ENCODE assay signal across 21 mouse cellular contexts in genomic region chr9:68084966-68085365, GRCm38 (mm10).
"Had no signal": no experiment of that assay in that cellular context is flagged by ENCODE, and none has a peak within 500 bp of the region (broad histone marks: within the 10 kb centered on the region; RNA-seq: fewer than 3 reads in every experiment).

No protein-coding gene starts in this region.

- DNase-seq: kidney, adult 9 months; kidney, postnatal 14 days; kidney, postnatal 4 days; left cerebral cortex, postnatal 4 days; liver, postnatal 0 days; lung, postnatal 10 days; lung, postnatal 36 days; right cerebral cortex, adult 18-20 months; right cerebral cortex, postnatal 14 days; right cerebral cortex, postnatal 4 days; thymus, postnatal 25 days had no signal

- H3K9me3 ChIP-seq: limb, embryonic 12.5 days; limb, embryonic 15.5 days; lung, embryonic 15.5 days; megakaryocyte, embryonic 14.5 days; midbrain, embryonic 10.5 days; midbrain, embryonic 13.5 days; neural tube, embryonic 13.5 days had no signal

- H3K27me3 ChIP-seq: limb, embryonic 12.5 days; limb, embryonic 15.5 days; lung, embryonic 15.5 days; megakaryocyte, embryonic 14.5 days; midbrain, embryonic 13.5 days; neural tube, embryonic 13.5 days had no signal

- H3K4me1 ChIP-seq: limb, embryonic 12.5 days; limb, embryonic 15.5 days; lung, embryonic 15.5 days; megakaryocyte, embryonic 14.5 days; midbrain, embryonic 10.5 days; midbrain, embryonic 13.5 days; neural tube, embryonic 13.5 days had no signal

- H3K4me3 ChIP-seq: limb, embryonic 12.5 days; limb, embryonic 15.5 days; lung, embryonic 15.5 days; megakaryocyte, embryonic 14.5 days; midbrain, embryonic 10.5 days; midbrain, embryonic 13.5 days; myocyte; neural tube, embryonic 13.5 days had no signal

- H3K36me3 ChIP-seq: limb, embryonic 12.5 days; limb, embryonic 15.5 days; lung, embryonic 15.5 days; midbrain, embryonic 10.5 days; midbrain, embryonic 13.5 days; neural tube, embryonic 13.5 days had no signal

- H3K27ac ChIP-seq: limb, embryonic 12.5 days; limb, embryonic 15.5 days; liver, embryonic 14.5 days; lung, embryonic 15.5 days; midbrain, embryonic 10.5 days; midbrain, embryonic 13.5 days; neural tube, embryonic 13.5 days; stomach, postnatal 0 days had no signal
